Mouse (Mus musculus) lung, postnatal 10 days (tissue): ENCODE measurements at regions not wholly inside any gene's neighbourhood (a gene's known extent, or its start where the extent isn't known, plus 50 kb on each side); places are given as distances from the start of the nearest gene placed in this dataset.

Experiments used
- DNase-seq: peaks from one replicate; pipeline ENCODE4 v3.0.0; 2021

DNA sequence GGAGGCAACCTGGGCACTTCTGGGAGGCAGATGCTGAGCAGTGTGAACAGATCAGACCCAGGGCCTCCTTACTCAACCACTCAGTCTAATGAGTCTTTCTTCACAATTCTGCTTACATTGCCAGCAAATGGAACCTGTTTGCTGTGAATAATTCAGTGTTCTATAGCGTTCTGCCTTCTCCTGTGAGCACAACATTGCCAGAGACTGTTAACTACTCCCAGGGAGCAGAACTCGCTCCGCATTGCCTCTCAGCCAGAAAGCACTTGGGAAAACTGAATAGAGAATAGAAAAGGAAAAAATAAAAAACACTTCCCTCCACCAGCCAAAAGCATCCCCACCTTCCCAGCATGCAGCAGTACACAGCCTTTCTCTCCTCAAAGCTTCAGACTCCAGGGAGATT lies 51.5 kb downstream of the Aym1 start:
- no peak for DNase-seq

DNA sequence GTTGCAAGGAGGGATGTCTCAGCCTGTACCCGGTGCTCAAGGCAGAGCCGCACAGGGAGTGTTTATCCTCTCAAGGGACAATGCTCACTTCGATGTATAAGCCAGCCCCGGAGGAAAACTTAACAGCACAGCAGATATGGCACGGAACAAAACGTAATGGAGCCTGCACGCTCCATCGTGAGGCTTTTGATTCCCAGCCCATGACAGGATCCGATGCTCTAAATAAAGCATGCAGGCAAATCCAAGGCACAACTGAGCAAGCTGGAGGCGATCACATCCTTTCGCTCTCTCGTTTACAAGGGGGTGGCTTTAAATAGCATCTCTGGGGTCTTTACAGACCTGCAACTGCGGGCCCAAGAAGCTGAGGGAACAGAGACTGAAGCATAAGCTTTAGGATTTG lies 53.9 kb downstream of the Aym1 start:
- DNase-seq, result no peak

DNA sequence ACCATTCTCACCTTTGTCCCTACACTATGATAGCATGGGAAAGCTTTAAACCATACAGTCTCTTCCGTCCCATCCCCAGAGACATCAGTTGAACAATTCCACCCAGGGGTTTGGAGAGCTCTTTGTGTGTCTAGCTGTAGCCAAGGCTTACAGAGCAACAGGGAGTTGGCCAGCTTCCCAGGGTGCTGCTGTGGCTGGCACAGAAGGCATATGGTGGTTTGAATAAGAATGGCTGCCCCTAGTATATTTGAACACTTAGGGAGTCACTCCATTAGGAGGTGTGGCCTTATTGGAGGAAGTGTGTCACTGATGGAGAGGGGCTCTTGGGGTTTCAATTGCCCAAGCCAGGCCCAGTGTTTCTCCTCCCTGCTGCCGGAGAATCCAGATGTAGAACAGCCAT lies 57.5 kb downstream of the Aym1 start:
- DNase-seq, result no peak

- no peak for DNase-seq
Observed at GRCm38 (mm10) chr5:113418335-113419013, 61.4 kb downstream of the Aym1 start.

DNA sequence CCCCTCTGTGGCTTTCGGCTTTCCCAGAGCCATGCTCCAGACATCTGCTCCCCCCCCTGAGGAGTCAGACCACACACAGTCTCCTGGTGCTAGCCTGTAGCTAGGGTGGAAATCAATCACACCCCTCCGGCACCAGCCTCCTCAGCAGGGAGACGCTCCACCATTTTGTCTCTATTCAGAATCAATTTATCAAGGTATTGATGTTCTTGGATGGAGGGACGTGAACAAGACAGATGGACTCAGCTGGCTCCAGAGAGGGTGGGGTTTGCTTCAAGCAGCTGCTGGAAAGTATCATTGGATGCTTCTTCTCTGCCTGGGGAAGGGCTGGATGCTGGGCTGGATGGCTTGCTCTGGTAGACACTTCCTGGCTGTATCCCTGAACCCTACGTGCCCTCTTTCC lies 63.5 kb downstream of the Aym1 start:
- DNase-seq, result peak; percentile 11

DNA sequence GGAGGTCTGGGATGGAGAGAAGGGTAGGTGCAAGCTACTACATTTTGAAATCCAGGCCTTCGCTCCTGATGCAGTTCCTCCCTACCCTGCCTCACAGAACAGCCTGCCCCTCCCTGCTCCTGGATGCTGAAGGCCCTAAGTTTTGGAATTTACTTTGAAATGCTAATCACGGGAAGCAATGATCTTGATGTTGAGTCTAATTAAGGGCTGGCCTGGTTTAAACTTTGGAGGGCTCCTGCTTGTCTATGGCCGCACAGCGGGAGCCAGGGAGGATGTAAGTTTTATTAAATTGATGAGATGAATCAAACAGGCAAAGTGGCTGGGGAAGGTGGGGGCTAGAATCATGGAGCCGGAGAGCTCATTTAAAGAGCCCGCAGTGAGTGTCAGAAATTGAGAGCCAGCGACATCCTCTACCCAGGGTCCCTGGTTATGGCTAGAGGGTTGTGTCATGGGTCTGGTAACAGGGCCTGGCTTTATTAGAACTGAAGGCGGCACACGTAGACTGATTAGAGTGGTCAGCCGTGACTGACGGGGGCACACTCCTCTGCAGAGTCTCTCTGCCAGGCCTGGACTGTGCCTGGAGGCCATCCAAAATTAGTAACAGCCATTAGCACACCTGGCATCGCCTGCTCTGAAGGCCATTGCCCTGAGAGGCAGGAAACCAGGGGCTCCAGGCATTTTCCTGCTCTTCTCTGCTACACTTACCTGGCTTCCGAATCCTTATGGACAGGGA lies 65.1 kb downstream of the Aym1 start:
- no peak for DNase-seq

- DNase-seq, result no peak
Observed at GRCm38 (mm10) chr5:113422726-113423110, 65.6 kb downstream of the Aym1 start.

- no peak for DNase-seq
Observed at GRCm38 (mm10) chr5:113427779-113428178, 62.4 kb upstream of the Wscd2 start.

DNA sequence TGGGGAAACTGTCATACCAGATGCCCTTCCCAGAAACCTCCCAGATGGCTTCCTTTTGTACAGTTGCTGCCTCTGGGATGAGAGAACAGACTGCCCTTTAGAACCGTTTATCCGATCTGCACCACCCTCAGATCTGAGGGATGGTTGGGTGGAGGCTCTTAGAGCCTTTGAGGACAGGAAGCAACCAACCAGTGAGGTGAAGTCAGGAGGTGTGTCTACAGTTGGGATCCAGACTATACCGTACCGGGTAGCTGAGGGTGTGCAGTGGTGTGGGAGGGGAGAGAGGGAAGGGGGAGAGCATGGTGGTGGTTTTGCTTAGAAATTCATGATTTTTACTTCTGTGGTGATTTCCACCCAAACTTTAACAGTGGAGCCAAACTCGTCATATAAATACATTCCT lies 58.8 kb upstream of the Wscd2 start:
- DNase-seq, result no peak

DNA sequence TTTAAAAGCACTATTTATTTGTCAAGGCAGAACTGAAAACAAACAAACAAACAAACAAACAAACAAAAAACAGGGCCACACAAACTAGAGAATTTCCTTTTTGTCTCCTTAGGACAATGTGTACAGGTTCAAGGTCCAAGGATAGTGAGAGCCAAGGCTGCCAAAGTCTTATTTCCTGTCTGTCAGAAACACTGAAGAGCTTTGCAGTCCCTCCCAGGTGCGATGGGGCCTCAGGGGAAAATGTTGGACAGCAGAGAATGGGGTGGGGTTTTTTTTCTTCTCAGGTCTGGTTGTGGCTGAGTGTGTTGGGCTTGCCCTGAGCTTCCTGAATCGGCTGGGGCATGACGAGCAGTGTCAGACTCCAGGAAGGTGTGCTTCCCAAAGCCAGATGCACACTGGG lies 53.1 kb upstream of the Wscd2 start:
- DNase-seq, result no peak
